Mouse (Mus musculus): ENCODE data around the gene Plpp6. TPM values are rescaled to one million over a fixed set of nuclear protein-coding genes. Genes with fewer than 3 reads are reported as not detected.

Gene Plpp6
- polyA plus RNA-seq, 1 experiment from 2014 or later: 14.1 TPM

GRCm38 (mm10) chr19:28934897-28935296 lies 28.9 kb upstream of the Plpp6 start:
- WGBS: 84% methylated on average over 3 of the region's 3 CpGs
- H3K27ac ChIP-seq (ENCODE audit: low read length): no peak overlapping the region
- no peaks in the 10 kb centered on the region for H3K9me3 ChIP-seq (ENCODE audit: control insufficient read depth, low read depth, low read length)
- ATAC-seq (ENCODE audit: insufficient number of reproducible peaks, insufficient read depth, low FRiP score, low read depth): no peak
- H3K4me1 ChIP-seq (ENCODE audit: control insufficient read depth, insufficient read depth, low read length): no peaks in the 10 kb centered on the region
- no peaks in the 10 kb centered on the region for H3K27me3 ChIP-seq (ENCODE audit: control insufficient read depth, insufficient read depth, low read length)
- H3K4me3 ChIP-seq (ENCODE audit: low read depth, low read length): no peak overlapping the region
- H3K36me3 ChIP-seq (ENCODE audit: control insufficient read depth, insufficient read depth, low read length): no peaks in the 10 kb centered on the region
- H3K4me2 ChIP-seq (replicated peaks; ENCODE audit: low read depth, low read length): no peak overlapping the region
- H3K9ac ChIP-seq (replicated peaks; ENCODE audit: low read depth, low read length): no peak overlapping the region

DNA sequence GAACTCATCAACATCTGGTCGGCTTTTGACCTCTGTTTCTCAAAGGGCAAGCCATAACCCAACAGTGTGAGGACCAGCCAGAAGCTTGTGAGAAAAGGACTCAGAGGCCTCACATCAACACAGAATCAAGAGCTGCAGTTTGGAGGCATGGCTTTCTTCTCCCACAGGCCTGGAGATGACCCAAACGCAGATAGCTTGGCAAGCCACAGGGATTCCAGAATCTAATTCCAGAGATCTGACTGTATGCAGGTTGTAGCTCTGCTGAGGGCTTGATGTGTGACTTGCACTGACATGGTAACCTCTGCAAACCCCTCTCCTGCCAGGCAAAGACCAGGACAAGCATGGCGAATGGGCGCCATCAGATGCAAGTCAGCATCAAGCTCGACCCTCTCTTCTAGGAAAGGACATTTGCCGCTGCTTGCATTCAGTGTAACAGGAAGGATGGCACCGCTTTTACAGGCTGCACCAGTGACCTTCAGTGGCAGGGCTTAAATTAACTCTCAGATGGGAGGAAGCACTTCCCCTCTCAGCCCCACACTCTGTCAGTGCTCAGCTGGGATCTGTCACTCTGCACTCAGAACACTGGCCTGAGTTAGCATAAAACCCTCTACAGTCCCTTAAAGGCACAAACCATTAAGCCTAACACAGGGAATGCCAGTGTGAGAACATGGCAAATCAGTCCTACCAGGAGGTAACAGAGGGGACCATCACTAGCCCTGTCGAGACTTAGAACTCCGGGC lies 23.4 kb upstream of the Plpp6 start:
- no peak for ATAC-seq (ENCODE audit: insufficient number of reproducible peaks, insufficient read depth, low FRiP score, low read depth)
- Histone ChIP-seq H3K4me2 (replicated peaks; ENCODE audit: low read depth, low read length) (no peak overlapping the region), H3K9me3 (ENCODE audit: control insufficient read depth, low read depth, low read length) (no peaks in the 10 kb centered on the region), H3K9ac (replicated peaks; ENCODE audit: low read depth, low read length) (no peak overlapping the region), H3K4me1 (ENCODE audit: control insufficient read depth, insufficient read depth, low read length) (0 out of 2 replicates have a peak, but pooled peaks cover 6% of the 10 kb centered on the region), H3K36me3 (ENCODE audit: control insufficient read depth, insufficient read depth, low read length) (no peaks in the 10 kb centered on the region), H3K27ac (ENCODE audit: low read length) (no peak overlapping the region), H3K4me3 (ENCODE audit: low read depth, low read length) (no peak overlapping the region), H3K27me3 (ENCODE audit: control insufficient read depth, insufficient read depth, low read length) (no peaks in the 10 kb centered on the region)
- 66% methylated on average over 9 of the region's 9 CpGs for WGBS

GRCm38 (mm10) chr19:28941271-28941670 lies 22.5 kb upstream of the Plpp6 start:
- Histone ChIP-seq H3K4me2 (replicated peaks; ENCODE audit: low read depth, low read length) (no peak overlapping the region), H3K4me1 (ENCODE audit: control insufficient read depth, insufficient read depth, low read length) (0 out of 2 replicates have a peak, but pooled peaks cover 6% of the 10 kb centered on the region), H3K9me3 (ENCODE audit: control insufficient read depth, low read depth, low read length) (no peaks in the 10 kb centered on the region), H3K27ac (ENCODE audit: low read length) (no peak overlapping the region), H3K4me3 (ENCODE audit: low read depth, low read length) (no peak overlapping the region), H3K27me3 (ENCODE audit: control insufficient read depth, insufficient read depth, low read length) (no peaks in the 10 kb centered on the region), H3K9ac (replicated peaks; ENCODE audit: low read depth, low read length) (no peak overlapping the region), H3K36me3 (ENCODE audit: control insufficient read depth, insufficient read depth, low read length) (no peaks in the 10 kb centered on the region)
- no peak for ATAC-seq (ENCODE audit: insufficient number of reproducible peaks, insufficient read depth, low FRiP score, low read depth)
- 70% methylated on average over 4 of the region's 4 CpGs for WGBS

DNA sequence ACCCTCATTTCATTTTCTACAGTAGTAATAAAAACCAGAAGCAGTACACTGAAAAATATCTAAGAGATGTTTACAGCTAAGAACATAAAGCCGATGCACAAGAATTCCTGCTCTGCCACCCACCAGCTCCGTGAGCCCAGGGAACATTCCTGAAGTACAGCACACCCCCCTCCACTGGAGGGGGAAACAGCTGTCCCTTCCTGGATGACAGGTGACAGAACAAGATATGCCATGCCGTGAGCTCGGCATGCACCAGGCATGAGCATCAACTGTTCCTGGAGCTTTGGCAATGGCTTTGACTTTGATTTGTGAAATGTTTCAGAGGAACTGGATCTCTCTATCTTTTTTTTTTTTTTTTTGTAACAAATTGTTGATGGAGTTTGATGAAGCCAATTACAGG lies 17.0 kb upstream of the Plpp6 start:
- H3K4me2 ChIP-seq (replicated peaks; ENCODE audit: low read depth, low read length): no peak overlapping the region
- no peak overlapping the region for H3K4me3 ChIP-seq (ENCODE audit: low read depth, low read length)
- H3K27me3 ChIP-seq (ENCODE audit: control insufficient read depth, insufficient read depth, low read length): no peaks in the 10 kb centered on the region
- H3K9me3 ChIP-seq (ENCODE audit: control insufficient read depth, low read depth, low read length): no peaks in the 10 kb centered on the region
- no peaks in the 10 kb centered on the region for H3K36me3 ChIP-seq (ENCODE audit: control insufficient read depth, insufficient read depth, low read length)
- WGBS: 46% methylated on average over 4 of the region's 4 CpGs
- H3K4me1 ChIP-seq (ENCODE audit: control insufficient read depth, insufficient read depth, low read length): no peaks in the 10 kb centered on the region
- H3K9ac ChIP-seq (replicated peaks; ENCODE audit: low read depth, low read length): no peak overlapping the region
- no peak overlapping the region for H3K27ac ChIP-seq (ENCODE audit: low read length)
- ATAC-seq (ENCODE audit: insufficient number of reproducible peaks, insufficient read depth, low FRiP score, low read depth): no peak

DNA sequence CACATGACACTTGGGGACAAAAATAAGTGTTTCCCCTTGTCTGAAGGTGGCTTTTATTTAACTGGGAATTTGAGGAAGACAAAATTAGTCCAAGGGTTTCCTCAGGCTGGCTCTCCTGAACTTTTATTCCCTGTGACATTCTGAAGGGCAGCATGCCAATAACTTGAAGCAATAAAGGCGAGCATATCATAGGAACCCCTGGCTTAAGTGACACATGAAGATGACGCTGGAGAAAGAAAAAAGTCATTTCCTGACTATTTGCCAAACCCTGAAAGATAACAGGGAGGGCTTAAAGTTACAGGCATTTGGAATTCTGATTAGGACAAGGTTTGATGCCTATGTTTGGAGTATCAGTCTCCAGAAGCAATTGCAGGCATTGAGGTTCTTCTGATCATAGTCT lies 16.4 kb upstream of the Plpp6 start:
- no peaks in the 10 kb centered on the region for H3K9me3 ChIP-seq (ENCODE audit: control insufficient read depth, low read depth, low read length)
- no peak overlapping the region for H3K4me2 ChIP-seq (replicated peaks; ENCODE audit: low read depth, low read length)
- H3K4me1 ChIP-seq (ENCODE audit: control insufficient read depth, insufficient read depth, low read length): no peaks in the 10 kb centered on the region
- 46% methylated on average over 2 of the region's 2 CpGs for WGBS
- no peaks in the 10 kb centered on the region for H3K36me3 ChIP-seq (ENCODE audit: control insufficient read depth, insufficient read depth, low read length)
- H3K27me3 ChIP-seq (ENCODE audit: control insufficient read depth, insufficient read depth, low read length): no peaks in the 10 kb centered on the region
- H3K9ac ChIP-seq (replicated peaks; ENCODE audit: low read depth, low read length): no peak overlapping the region
- ATAC-seq (ENCODE audit: insufficient number of reproducible peaks, insufficient read depth, low FRiP score, low read depth): no peak
- no peak overlapping the region for H3K27ac ChIP-seq (ENCODE audit: low read length)
- H3K4me3 ChIP-seq (ENCODE audit: low read depth, low read length): no peak overlapping the region

- no peaks in the 10 kb centered on the region for H3K9me3 ChIP-seq (ENCODE audit: control insufficient read depth, low read depth, low read length)
- no peak overlapping the region for H3K27ac ChIP-seq (ENCODE audit: low read length)
- no peak overlapping the region for H3K4me3 ChIP-seq (ENCODE audit: low read depth, low read length)
- no peaks in the 10 kb centered on the region for H3K36me3 ChIP-seq (ENCODE audit: control insufficient read depth, insufficient read depth, low read length)
- ATAC-seq (ENCODE audit: insufficient number of reproducible peaks, insufficient read depth, low FRiP score, low read depth): no peak
- no peak overlapping the region for H3K9ac ChIP-seq (replicated peaks; ENCODE audit: low read depth, low read length)
- WGBS: 86% methylated on average over 5 of the region's 5 CpGs
- no peak overlapping the region for H3K4me2 ChIP-seq (replicated peaks; ENCODE audit: low read depth, low read length)
- no peaks in the 10 kb centered on the region for H3K4me1 ChIP-seq (ENCODE audit: control insufficient read depth, insufficient read depth, low read length)
- H3K27me3 ChIP-seq (ENCODE audit: control insufficient read depth, insufficient read depth, low read length): no peaks in the 10 kb centered on the region
These were observed 12.5 kb upstream of the Plpp6 start for GRCm38 (mm10) chr19:28951251-28951650.

- Histone ChIP-seq H3K9ac (replicated peaks; ENCODE audit: low read depth, low read length) (no peak overlapping the region), H3K27ac (ENCODE audit: low read length) (no peak overlapping the region), H3K4me3 (ENCODE audit: low read depth, low read length) (peak overlapping the region; percentile 77; the same call in 1 of the 2 replicates), H3K9me3 (ENCODE audit: control insufficient read depth, low read depth, low read length) (no peaks in the 10 kb centered on the region), H3K4me1 (ENCODE audit: control insufficient read depth, insufficient read depth, low read length) (peaks cover 5% of the 10 kb centered on the region; the same call in 1 of the 2 replicates), H3K27me3 (ENCODE audit: control insufficient read depth, insufficient read depth, low read length) (no peaks in the 10 kb centered on the region), H3K4me2 (replicated peaks; ENCODE audit: low read depth, low read length) (peak overlapping the region; percentile 84; the same call in 1 of the 2 replicates), H3K36me3 (ENCODE audit: control insufficient read depth, insufficient read depth, low read length) (no peaks in the 10 kb centered on the region)
- ATAC-seq (ENCODE audit: insufficient number of reproducible peaks, insufficient read depth, low FRiP score, low read depth): no peak
- WGBS: 55% methylated on average over 3 of the region's 3 CpGs
These were observed 640 bp upstream of the Plpp6 start for GRCm38 (mm10) chr19:28963113-28963512.

DNA sequence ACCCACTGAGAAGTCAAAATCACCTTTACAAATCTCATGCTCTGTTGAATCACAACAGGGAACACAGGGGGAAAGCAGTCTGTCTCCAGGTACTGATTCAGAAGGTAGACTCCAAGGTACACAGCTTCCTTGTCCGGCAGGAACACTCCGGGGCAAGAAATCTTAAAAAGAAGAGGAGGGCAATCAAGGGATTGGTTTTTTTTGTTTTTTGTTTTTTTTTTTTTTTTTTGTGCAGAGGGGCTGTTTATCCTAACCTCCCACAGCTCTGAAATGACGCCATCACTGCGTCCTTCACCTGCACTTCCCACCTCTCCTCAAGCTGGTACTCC lies 276 bp upstream of the Plpp6 start:
- Histone ChIP-seq H3K4me2 (replicated peaks; ENCODE audit: low read depth, low read length) (peak overlapping the region; percentile 84), H3K4me3 (ENCODE audit: low read depth, low read length) (peak overlapping the region; percentile 77), H3K27ac (ENCODE audit: low read length) (no peak overlapping the region), H3K27me3 (ENCODE audit: control insufficient read depth, insufficient read depth, low read length) (no peaks in the 10 kb centered on the region), H3K36me3 (ENCODE audit: control insufficient read depth, insufficient read depth, low read length) (no peaks in the 10 kb centered on the region), H3K9me3 (ENCODE audit: control insufficient read depth, low read depth, low read length) (no peaks in the 10 kb centered on the region), H3K9ac (replicated peaks; ENCODE audit: low read depth, low read length) (peak overlapping the region; percentile 49; the same call in 1 of the 2 replicates), H3K4me1 (ENCODE audit: control insufficient read depth, insufficient read depth, low read length) (peaks cover 5% of the 10 kb centered on the region; the same call in 1 of the 2 replicates)
- 3% methylated on average over 4 of the region's 4 CpGs for WGBS
- no peak for ATAC-seq (ENCODE audit: insufficient number of reproducible peaks, insufficient read depth, low FRiP score, low read depth)

GRCm38 (mm10) chr19:28964552-28964903 lies 775 bp downstream of the Plpp6 start:
- no peak; the same call in 1 of the 2 replicates for ATAC-seq (ENCODE audit: insufficient number of reproducible peaks, insufficient read depth, low FRiP score, low read depth)
- H3K9me3 ChIP-seq (ENCODE audit: control insufficient read depth, low read depth, low read length): no peaks in the 10 kb centered on the region
- 9% methylated on average over 16 of the region's 16 CpGs for WGBS

More at GRCm38 (mm10) chr19:28964552-28964903, 775 bp downstream of the Plpp6 start:
- no peak overlapping the region for H3K27ac ChIP-seq (ENCODE audit: low read length)
- no peaks in the 10 kb centered on the region for H3K36me3 ChIP-seq (ENCODE audit: control insufficient read depth, insufficient read depth, low read length)
- H3K4me1 ChIP-seq (ENCODE audit: control insufficient read depth, insufficient read depth, low read length): peaks cover 5% of the 10 kb centered on the region; the same call in 1 of the 2 replicates
- H3K9ac ChIP-seq (replicated peaks; ENCODE audit: low read depth, low read length): peak overlapping the region; percentile 49
- H3K27me3 ChIP-seq (ENCODE audit: control insufficient read depth, insufficient read depth, low read length): no peaks in the 10 kb centered on the region
- H3K4me3 ChIP-seq (ENCODE audit: low read depth, low read length): peak overlapping the region; percentile 77
- H3K4me2 ChIP-seq (replicated peaks; ENCODE audit: low read depth, low read length): peak overlapping the region; percentile 84

All from stomach, embryonic 14.5 days (tissue).